Mouse (Mus musculus): ENCODE data around the gene Rho.

Gene Rho

GRCm38 (mm10) chr6:115982889-115983288 lies 51.3 kb downstream of the Rho start:
- DNase-seq: no peak

DNA sequence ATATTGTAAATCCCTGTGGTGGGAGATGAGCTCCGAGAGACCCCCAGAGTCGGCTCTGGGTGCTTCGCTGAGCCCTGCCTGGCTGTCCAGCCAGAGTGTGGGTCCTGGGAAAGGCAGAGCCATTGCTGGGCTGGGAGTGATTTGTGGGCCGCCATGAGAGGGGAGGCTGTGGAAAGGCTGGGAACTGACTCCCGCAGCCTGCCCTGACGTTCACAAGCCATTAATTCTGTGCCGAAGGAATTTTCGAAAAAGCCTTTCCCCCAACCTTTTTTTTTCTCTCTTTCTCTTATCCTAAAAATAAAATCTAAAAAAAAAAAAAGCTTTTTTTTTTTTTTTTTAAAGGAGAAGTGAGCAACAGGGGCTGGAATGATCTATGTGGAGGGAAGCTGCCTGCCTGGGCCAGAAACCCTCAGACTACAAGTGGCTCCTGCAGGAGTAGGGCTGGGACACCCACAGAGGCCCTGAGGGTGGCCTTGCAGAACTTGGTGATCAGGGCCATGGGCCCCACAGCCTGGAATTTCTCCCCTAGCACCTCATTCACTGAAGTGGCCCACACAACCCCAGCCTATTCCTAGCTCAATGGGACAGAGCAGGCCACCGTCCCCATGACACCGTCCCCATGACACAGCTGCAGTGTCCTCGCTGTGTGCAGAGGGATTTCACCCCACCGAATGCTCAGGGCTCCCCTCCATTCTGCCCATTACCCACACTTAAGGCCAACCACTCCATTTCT lies 51.9 kb downstream of the Rho start:
- DNase-seq: no peak

- DNase-seq: no peak
Observed at GRCm38 (mm10) chr6:115984580-115984979, 53.0 kb downstream of the Rho start.

DNA sequence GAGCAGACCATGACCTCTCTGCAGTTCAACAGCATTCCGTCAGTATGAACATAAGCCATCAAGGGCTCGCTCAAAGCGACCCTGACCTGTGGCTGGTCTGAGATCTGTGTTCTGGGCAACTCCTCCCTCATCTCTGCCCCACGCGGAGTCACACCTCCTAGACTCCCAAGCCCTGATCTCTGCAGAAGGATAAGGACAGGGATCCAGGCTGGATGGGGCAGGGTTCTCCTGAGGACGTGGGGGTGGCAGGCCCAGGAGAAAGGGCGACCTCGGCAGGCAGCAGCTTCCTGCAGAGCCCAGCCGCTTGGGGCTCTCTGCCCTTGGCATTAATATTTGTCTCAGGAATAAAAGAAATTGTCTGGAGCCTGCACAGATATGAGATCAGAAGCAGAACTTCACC lies 54.1 kb downstream of the Rho start:
- no peak for DNase-seq

- DNase-seq: no peak
Observed at GRCm38 (mm10) chr6:115986472-115987095, 55.0 kb downstream of the Rho start.

DNA sequence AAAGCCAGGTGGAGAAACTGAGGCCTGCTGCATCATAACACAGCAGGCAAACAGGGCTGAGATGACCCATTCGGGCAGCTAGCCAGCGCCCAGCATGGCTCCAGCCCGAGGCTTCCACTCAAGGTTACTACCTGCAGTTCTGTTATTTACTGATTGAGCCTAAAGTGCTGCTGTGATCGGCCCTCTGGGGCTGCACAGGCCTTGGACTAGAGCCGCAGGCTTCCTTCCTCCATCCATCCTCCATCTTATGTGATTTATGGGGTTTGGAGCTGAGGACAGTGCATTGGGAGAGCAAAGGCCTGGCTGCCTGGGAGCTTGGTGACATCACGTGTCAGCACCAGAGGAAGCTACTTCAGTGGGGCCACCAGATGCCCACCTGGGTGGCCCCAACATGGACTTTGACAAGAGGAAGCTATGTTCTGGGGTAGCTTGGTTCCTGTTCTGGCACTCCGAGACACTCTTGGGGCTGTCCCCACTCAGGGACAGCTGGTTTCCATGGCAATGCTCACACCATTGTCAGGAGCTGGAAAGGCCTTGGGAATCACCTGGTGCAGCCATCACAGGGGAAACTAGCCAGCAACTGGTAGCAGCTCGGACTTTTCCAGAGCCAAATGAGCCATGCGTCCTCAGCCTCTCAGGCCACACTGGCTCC lies 55.7 kb downstream of the Rho start:
- DNase-seq: no peak

- no peak for DNase-seq
Observed at GRCm38 (mm10) chr6:115989032-115989431, 57.5 kb downstream of the Rho start.

DNA sequence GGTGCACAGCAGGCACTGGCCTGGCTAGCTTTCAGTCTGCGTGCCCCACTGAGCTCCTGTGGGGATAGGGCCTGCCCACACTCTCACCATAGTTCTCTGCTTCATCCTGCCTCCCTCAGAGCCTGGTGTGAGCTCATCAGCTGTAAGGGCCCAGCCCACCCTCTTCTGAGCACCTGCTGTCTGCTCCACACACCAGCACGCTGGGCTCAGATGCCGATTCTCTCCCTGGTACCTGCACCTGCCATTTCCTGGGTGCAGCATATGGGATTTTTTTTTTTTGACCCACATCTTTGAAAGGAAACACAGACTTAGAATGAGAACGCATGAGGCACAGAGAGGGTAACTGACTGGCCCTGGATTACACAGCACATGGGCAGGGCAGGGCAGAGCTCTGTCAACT lies 58.1 kb downstream of the Rho start:
- DNase-seq: no peak

Measured in lung, postnatal 14 days (tissue).